In genomic region chr7:19462443-19462842, GRCm38 (mm10) we compare ENCODE assay signal across 22 mouse cellular contexts. TPM values are rescaled to one million over a fixed set of nuclear protein-coding genes. Genes with fewer than 3 reads are reported as not detected.
DNase-seq lines count a peak whose midpoint lies in the region; ATAC-seq lines count a peak whose summit lies in the region.
"Had no signal": no experiment of that assay in that cellular context is flagged by ENCODE, and none has a peak within 500 bp of the region (broad histone marks: within the 10 kb centered on the region; RNA-seq: fewer than 3 reads in every experiment).

No protein-coding gene starts in this region.

- peaks cover 7% of the 10 kb centered on the region; the same call in 1 of the 2 replicates for H3K27me3 ChIP-seq in heart, embryonic 11.5 days (ENCODE audit: control insufficient read depth, insufficient read depth, low read length)
- H3K27me3 ChIP-seq in kidney, embryonic 14.5 days (ENCODE audit: control insufficient read depth, insufficient read depth, low read length), result no peaks in the 10 kb centered on the region
- H3K27me3 ChIP-seq in megakaryocyte, embryonic 14.5 days (replicated peaks), result no peaks in the 10 kb centered on the region
- peaks cover 24% of the 10 kb centered on the region for H3K27me3 ChIP-seq in liver, embryonic 13.5 days
- H3K27me3 ChIP-seq: Patski had no signal

- no peaks in the 10 kb centered on the region for H3K9me3 ChIP-seq in heart, embryonic 11.5 days (replicated peaks; ENCODE audit: control insufficient read depth, low read length)
- H3K9me3 ChIP-seq in kidney, embryonic 14.5 days (ENCODE audit: control insufficient read depth, low read length), result no peaks in the 10 kb centered on the region
- H3K9me3 ChIP-seq in megakaryocyte, embryonic 14.5 days, result no peaks in the 10 kb centered on the region
- H3K9me3 ChIP-seq in liver, embryonic 13.5 days (replicated peaks), result no peaks in the 10 kb centered on the region
- H3K9me3 ChIP-seq: embryonic facial prominence, embryonic 12.5 days had no signal

- no peak overlapping the region for H3K4me3 ChIP-seq in heart, embryonic 11.5 days (ENCODE audit: low read depth, low read length)
- H3K4me3 ChIP-seq in kidney, embryonic 14.5 days (ENCODE audit: low read length), result no peak overlapping the region
- H3K4me3 ChIP-seq in megakaryocyte, embryonic 14.5 days (replicated peaks), result peak overlapping the region; percentile 92
- 0 out of 2 replicates have a peak overlapping the region, but pooled peaks have one; percentile 3 for H3K4me3 ChIP-seq in liver, embryonic 13.5 days (replicated peaks)
- H3K4me3 ChIP-seq: embryonic facial prominence, embryonic 12.5 days; erythroblast, embryonic 14.5 days had no signal

- no peaks in the 10 kb centered on the region for H3K36me3 ChIP-seq in heart, embryonic 11.5 days (ENCODE audit: control insufficient read depth, insufficient read depth, low read length)
- H3K36me3 ChIP-seq in kidney, embryonic 14.5 days (ENCODE audit: control insufficient read depth, insufficient read depth, low read length), result no peaks in the 10 kb centered on the region
- peaks cover 20% of the 10 kb centered on the region for H3K36me3 ChIP-seq in megakaryocyte, embryonic 14.5 days (replicated peaks; ENCODE audit: low read length)
- no peaks in the 10 kb centered on the region for H3K36me3 ChIP-seq in liver, embryonic 13.5 days
- H3K36me3 ChIP-seq: embryonic facial prominence, embryonic 12.5 days had no signal

- H3K4me2 ChIP-seq in heart, embryonic 11.5 days, result peak overlapping the region; percentile 50; the same call in 1 of the 2 replicates
- H3K4me2 ChIP-seq in kidney, embryonic 14.5 days (replicated peaks; ENCODE audit: low read depth, low read length), result no peak overlapping the region
- peak overlapping the region; percentile 23; the same call in 1 of the 2 replicates for H3K4me2 ChIP-seq in liver, embryonic 13.5 days

- no peak for ATAC-seq in heart, embryonic 11.5 days (replicated peaks; ENCODE audit: insufficient number of reproducible peaks, low FRiP score, low TSS enrichment)
- no peak for ATAC-seq in kidney, embryonic 14.5 days (ENCODE audit: low FRiP score, low TSS enrichment)
- no peak for ATAC-seq in megakaryocyte, adult 5-6 weeks (ENCODE audit: poor library complexity, severe bottlenecking)
- no peak for ATAC-seq in liver, embryonic 13.5 days (ENCODE audit: low read depth)
- ATAC-seq: forebrain, embryonic 14.5 days; hindbrain, embryonic 16.5 days; lung, postnatal 0 days; Patski had no signal

- 53% methylated on average over 4 of the region's 4 CpGs for WGBS in heart, embryonic 11.5 days (ENCODE audit: insufficient replicate concordance)
- 62% methylated on average over 4 of the region's 4 CpGs for WGBS in kidney, embryonic 14.5 days
- 30% methylated on average over 4 of the region's 4 CpGs for WGBS in liver, embryonic 13.5 days (ENCODE audit: insufficient replicate concordance)

- H3K9ac ChIP-seq in heart, embryonic 11.5 days (ENCODE audit: low read depth, low read length), result no peak overlapping the region
- 0 out of 2 replicates have a peak overlapping the region, but pooled peaks have one; percentile 12 for H3K9ac ChIP-seq in kidney, embryonic 14.5 days (ENCODE audit: low read depth, low read length)
- no peak overlapping the region for H3K9ac ChIP-seq in liver, embryonic 13.5 days
- H3K9ac ChIP-seq: embryonic facial prominence, embryonic 12.5 days had no signal

- no peak for DNase-seq in heart, postnatal 25 days (ENCODE audit: low spot score)
- no peak for DNase-seq in kidney, postnatal 10 days
- DNase-seq in liver, embryonic 13.5 days, result no peak
- DNase-seq in spleen, postnatal 36 days (ENCODE audit: low spot score in 2 of 2), result no peak
- DNase-seq: adrenal gland, adult 8-10 months; B cell, adult 2 months; cerebellum, adult 9-10 months; gastrocnemius, postnatal 36 days; heart, postnatal 36 days; midbrain, embryonic 14.5 days; thymus, postnatal 36 days had no signal

- intact Hi-C loops in heart, postnatal 25 days (cut with DNase I), result no loop called here

- H3K27ac ChIP-seq in heart, embryonic 11.5 days (ENCODE audit: low read depth, low read length), result no peak overlapping the region; the same call in 1 of the 2 replicates
- H3K27ac ChIP-seq in kidney, embryonic 14.5 days (ENCODE audit: low read depth, low read length), result 0 out of 2 replicates have a peak overlapping the region, but pooled peaks have one; percentile 24
- no peak overlapping the region; the same call in 1 of the 2 replicates for H3K27ac ChIP-seq in liver, embryonic 13.5 days

- peaks cover 16% of the 10 kb centered on the region for H3K4me1 ChIP-seq in heart, embryonic 11.5 days (ENCODE audit: control insufficient read depth, insufficient read depth, low read length)
- H3K4me1 ChIP-seq in kidney, embryonic 14.5 days (ENCODE audit: control insufficient read depth, insufficient read depth, low read length), result peaks cover 15% of the 10 kb centered on the region; the same call in 1 of the 2 replicates
- peaks cover 81% of the 10 kb centered on the region for H3K4me1 ChIP-seq in megakaryocyte, embryonic 14.5 days
- H3K4me1 ChIP-seq in liver, embryonic 13.5 days (replicated peaks), result peaks cover 47% of the 10 kb centered on the region

RNA-seq across cellular contexts. Expression of gene Exoc3l2, which starts 0.7 kb away (rescaled TPM):
- polyA plus RNA-seq in heart, embryonic 11.5 days (2014; fragmentation: Nextera tagmentation; extraction: Ambion mirVana), result 2.2 and 2.7 TPM in 2 replicates
- 1 to 10 TPM; 1.2 to 1.3 TPM for total RNA-seq in heart, postnatal 25 days (2021)
- polyA plus RNA-seq in kidney, embryonic 14.5 days (2014; fragmentation: Nextera tagmentation; extraction: Ambion mirVana), result 3.5 and 3.7 TPM in 2 replicates
- polyA plus RNA-seq in megakaryocyte, embryonic 14.5 days (2012; ENCODE audit: insufficient read depth, low replicate concordance), result 40.8 and 53.6 TPM in 2 replicates
- total RNA-seq in megakaryocyte, adult 5-6 weeks (2015), result 0.09 and 0.14 TPM in 2 replicates
- total RNA-seq in megakaryocyte, adult 5-6 weeks (2017), result 0.28 and 0.62 TPM in 2 replicates
- polyA plus RNA-seq in liver, embryonic 13.5 days (2015; fragmentation: Nextera tagmentation; extraction: Ambion mirVana), result 0.83 and 1.0 TPM in 2 replicates
- polyA plus RNA-seq: Patski had no signal

RNA-seq across cellular contexts. Expression of gene Mark4, which starts 3.8 kb away (rescaled TPM):
- polyA plus RNA-seq in heart, embryonic 11.5 days (2014; fragmentation: Nextera tagmentation; extraction: Ambion mirVana), result 8.0 and 9.7 TPM in 2 replicates
- 10 to 100 TPM; 22.3 to 24.3 TPM for total RNA-seq in heart, postnatal 25 days (2021)
- polyA plus RNA-seq in kidney, embryonic 14.5 days (2014; fragmentation: Nextera tagmentation; extraction: Ambion mirVana), result 10.4 and 12.1 TPM in 2 replicates
- 102 and 169 TPM in 2 replicates for polyA plus RNA-seq in megakaryocyte, embryonic 14.5 days (2012; ENCODE audit: insufficient read depth, low replicate concordance)
- total RNA-seq in megakaryocyte, adult 5-6 weeks (2015), result 11.4 and 14.7 TPM in 2 replicates
- total RNA-seq in megakaryocyte, adult 5-6 weeks (2017), result 6.4 and 9.4 TPM in 2 replicates
- polyA plus RNA-seq in liver, embryonic 13.5 days (2015; fragmentation: Nextera tagmentation; extraction: Ambion mirVana), result 1.3 and 1.6 TPM in 2 replicates

RNA-seq across cellular contexts. Expression of gene Bloc1s3, which starts 45.7 kb away (rescaled TPM):
- polyA plus RNA-seq in heart, embryonic 11.5 days (2014; fragmentation: Nextera tagmentation; extraction: Ambion mirVana), result 1.2 TPM in 2 replicates
- total RNA-seq in heart, postnatal 25 days (2021), result 1 to 10 TPM; 2.3 to 2.4 TPM
- 1.4 and 2.4 TPM in 2 replicates for polyA plus RNA-seq in kidney, embryonic 14.5 days (2014; fragmentation: Nextera tagmentation; extraction: Ambion mirVana)
- 5.5 and 6.5 TPM in 2 replicates for polyA plus RNA-seq in megakaryocyte, embryonic 14.5 days (2012; ENCODE audit: insufficient read depth, low replicate concordance)
- 3.9 and 6.2 TPM in 2 replicates for total RNA-seq in megakaryocyte, adult 5-6 weeks (2015)
- total RNA-seq in megakaryocyte, adult 5-6 weeks (2017), result 2.7 and 4.0 TPM in 2 replicates
- polyA plus RNA-seq in liver, embryonic 13.5 days (2015; fragmentation: Nextera tagmentation; extraction: Ambion mirVana), result 1.3 TPM in 2 replicates

RNA-seq across cellular contexts. Expression of gene Trappc6a, which starts 45.8 kb away (rescaled TPM):
- polyA plus RNA-seq in heart, embryonic 11.5 days (2014; fragmentation: Nextera tagmentation; extraction: Ambion mirVana), result 77.0 and 79.0 TPM in 2 replicates
- total RNA-seq in heart, postnatal 25 days (2021), result 10 to 100 TPM; 35.6 to 35.9 TPM
- polyA plus RNA-seq in kidney, embryonic 14.5 days (2014; fragmentation: Nextera tagmentation; extraction: Ambion mirVana), result 63.7 and 70.2 TPM in 2 replicates
- 608 and 613 TPM in 2 replicates for polyA plus RNA-seq in megakaryocyte, embryonic 14.5 days (2012; ENCODE audit: insufficient read depth, low replicate concordance)
- total RNA-seq in megakaryocyte, adult 5-6 weeks (2015), result 27.1 and 32.1 TPM in 2 replicates
- total RNA-seq in megakaryocyte, adult 5-6 weeks (2017), result 15.3 and 18.0 TPM in 2 replicates
- polyA plus RNA-seq in liver, embryonic 13.5 days (2015; fragmentation: Nextera tagmentation; extraction: Ambion mirVana), result 39.5 and 45.2 TPM in 2 replicates

RNA-seq across cellular contexts. Expression of gene Nkpd1, which starts 55.2 kb away (rescaled TPM):
- polyA plus RNA-seq in heart, embryonic 11.5 days (2014; fragmentation: Nextera tagmentation; extraction: Ambion mirVana), result 0.15 TPM in 1 of 2 replicates, not detected in the other
- total RNA-seq in heart, postnatal 25 days (2021), result not detected
- 0.13 and 0.27 TPM in 2 replicates for polyA plus RNA-seq in kidney, embryonic 14.5 days (2014; fragmentation: Nextera tagmentation; extraction: Ambion mirVana)
- 1.3 and 2.9 TPM in 2 replicates for polyA plus RNA-seq in megakaryocyte, embryonic 14.5 days (2012; ENCODE audit: insufficient read depth, low replicate concordance)
- 0.23 TPM in 1 of 2 replicates, not detected in the other for total RNA-seq in megakaryocyte, adult 5-6 weeks (2015)
- total RNA-seq in megakaryocyte, adult 5-6 weeks (2017), result not detected in 2 replicates
- polyA plus RNA-seq in liver, embryonic 13.5 days (2015; fragmentation: Nextera tagmentation; extraction: Ambion mirVana), result not detected in 2 replicates
- total RNA-seq: gastrocnemius, postnatal 36 days; heart, postnatal 36 days had no signal
- polyA plus RNA-seq: stomach, embryonic 14.5 days had no signal

Comparison
In these comparisons a context has a peak if more than half of its experiments do, and no peak if none do; other contexts are left out.
1. H3K4me3 ChIP-seq: peak in megakaryocyte, embryonic 14.5 days (single experiment) and liver, embryonic 13.5 days (single experiment); none in heart, embryonic 11.5 days (single experiment) and kidney, embryonic 14.5 days (single experiment).